Mouse (Mus musculus): ENCODE data around the gene Olfr123. TPM values are rescaled to one million over a fixed set of nuclear protein-coding genes. Genes with fewer than 3 reads are reported as not detected.

The Olfr123 gene
- polyA plus RNA-seq (2015; fragmentation: Nextera tagmentation; extraction: Ambion mirVana) = not detected in 2 replicates

- 94% methylated on average over 2 of the region's 2 CpGs for WGBS
- Histone ChIP-seq H3K9ac (no peak within 1 kb of the TSS), H3K27ac (no peak within 1 kb of the TSS), H3K27me3 (no peaks in the 10 kb centered on the region), H3K4me2 (no peak within 1 kb of the TSS), H3K4me3 (replicated peaks) (no peak within 1 kb of the TSS), H3K4me1 (no peaks in the 10 kb centered on the region), H3K36me3 (no peaks in the 10 kb centered on the region), H3K9me3 (replicated peaks) (no peaks in the 10 kb centered on the region)
- no peak for ATAC-seq (replicated peaks; ENCODE audit: low FRiP score)
These were observed at the start of gene Olfr123 for GRCm38 (mm10) chr17:37793229-37793628. TSS of gene Olfr123 (plus strand) at chr17:37793529.

GRCm38 (mm10) chr17:37768307-37768706 is 25.0 kb upstream of the Olfr123 start, which contains the start of gene Olfr122:
TSS of gene Olfr122 (plus strand) at chr17:37768607.
- 89% methylated on average over 4 of the region's 4 CpGs for WGBS
- H3K4me1 ChIP-seq = no peaks in the 10 kb centered on the region
- H3K4me2 ChIP-seq = no peak within 1 kb of the TSS
- ATAC-seq (replicated peaks; ENCODE audit: low FRiP score) = no peak
- H3K9ac ChIP-seq = no peak within 1 kb of the TSS
- no peak within 1 kb of the TSS for H3K27ac ChIP-seq
- H3K36me3 ChIP-seq = no peaks in the 10 kb centered on the region
- H3K27me3 ChIP-seq = no peaks in the 10 kb centered on the region
- H3K9me3 ChIP-seq (replicated peaks) = 0 out of 2 replicates have a peak, but pooled peaks cover 3% of the 10 kb centered on the region
- no peak within 1 kb of the TSS for H3K4me3 ChIP-seq (replicated peaks)

- Histone ChIP-seq H3K4me2 (no peak within 1 kb of the TSS), H3K27me3 (no peaks in the 10 kb centered on the region), H3K36me3 (no peaks in the 10 kb centered on the region), H3K4me3 (replicated peaks) (no peak within 1 kb of the TSS), H3K27ac (no peak within 1 kb of the TSS), H3K4me1 (no peaks in the 10 kb centered on the region), H3K9me3 (replicated peaks) (no peaks in the 10 kb centered on the region), H3K9ac (no peak within 1 kb of the TSS)
- ATAC-seq (replicated peaks; ENCODE audit: low FRiP score) = no peak
- WGBS = 88% methylated on average over 3 of the region's 3 CpGs
These were observed 6.3 kb downstream of the Olfr123 start, which contains the start of gene Olfr124 for GRCm38 (mm10) chr17:37799588-37799987. TSS of gene Olfr124 (plus strand) at chr17:37799888.

- H3K36me3 ChIP-seq = no peaks in the 10 kb centered on the region
- H3K9me3 ChIP-seq (replicated peaks) = no peaks in the 10 kb centered on the region
- H3K4me1 ChIP-seq = no peaks in the 10 kb centered on the region
- H3K9ac ChIP-seq = no peak within 1 kb of the TSS
- H3K4me3 ChIP-seq (replicated peaks) = no peak within 1 kb of the TSS
- no peak for ATAC-seq (replicated peaks; ENCODE audit: low FRiP score)
- H3K27ac ChIP-seq = no peak within 1 kb of the TSS
- H3K27me3 ChIP-seq = no peaks in the 10 kb centered on the region
- no peak within 1 kb of the TSS for H3K4me2 ChIP-seq
These were observed 39.3 kb downstream of the Olfr123 start, which contains the start of gene Olfr125 for GRCm38 (mm10) chr17:37832649-37833048. TSS of gene Olfr125 (plus strand) at chr17:37832949.

GRCm38 (mm10) chr17:37847183-37847582 is 53.9 kb downstream of the Olfr123 start, which contains the start of gene Olfr126:
TSS of gene Olfr126 (plus strand) at chr17:37847483.
- H3K27me3 ChIP-seq = no peaks in the 10 kb centered on the region
- H3K9ac ChIP-seq = no peak within 1 kb of the TSS

More at GRCm38 (mm10) chr17:37847183-37847582, 53.9 kb downstream of the Olfr123 start, which contains the start of gene Olfr126:
- H3K27ac ChIP-seq = no peak within 1 kb of the TSS
- H3K9me3 ChIP-seq (replicated peaks) = no peaks in the 10 kb centered on the region
- H3K4me2 ChIP-seq = no peak within 1 kb of the TSS
- no peaks in the 10 kb centered on the region for H3K4me1 ChIP-seq
- no peak within 1 kb of the TSS for H3K4me3 ChIP-seq (replicated peaks)
- no peaks in the 10 kb centered on the region for H3K36me3 ChIP-seq
- no peak for ATAC-seq (replicated peaks; ENCODE audit: low FRiP score)

Other genes starting within 250 kb of the Olfr123 start
- not detected in 2 replicates for gene Olfr112, start 224.1 kb upstream of the Olfr123 start, polyA plus RNA-seq (2015; fragmentation: Nextera tagmentation; extraction: Ambion mirVana)
- not detected in 2 replicates for gene Olfr113, start 215.9 kb upstream of the Olfr123 start, polyA plus RNA-seq (2015; fragmentation: Nextera tagmentation; extraction: Ambion mirVana)
- not detected in 2 replicates for gene Olfr114, start 200.8 kb upstream of the Olfr123 start, polyA plus RNA-seq (2015; fragmentation: Nextera tagmentation; extraction: Ambion mirVana)
- gene Olfr115, start 166.4 kb upstream of the Olfr123 start, polyA plus RNA-seq (2015; fragmentation: Nextera tagmentation; extraction: Ambion mirVana) = not detected in 2 replicates
- gene Olfr116, start 166.3 kb upstream of the Olfr123 start, polyA plus RNA-seq (2015; fragmentation: Nextera tagmentation; extraction: Ambion mirVana) = not detected in 2 replicates
- gene Olfr117, start 129.7 kb upstream of the Olfr123 start, polyA plus RNA-seq (2015; fragmentation: Nextera tagmentation; extraction: Ambion mirVana) = not detected in 2 replicates
- gene Olfr118, start 126.5 kb upstream of the Olfr123 start, polyA plus RNA-seq (2015; fragmentation: Nextera tagmentation; extraction: Ambion mirVana) = not detected in 2 replicates
- not detected in 2 replicates for gene Olfr119, start 97.0 kb upstream of the Olfr123 start, polyA plus RNA-seq (2015; fragmentation: Nextera tagmentation; extraction: Ambion mirVana)
- not detected in 2 replicates for gene Olfr120, start 71.7 kb upstream of the Olfr123 start, polyA plus RNA-seq (2015; fragmentation: Nextera tagmentation; extraction: Ambion mirVana)
- not detected in 2 replicates for gene Olfr121, start 44.7 kb upstream of the Olfr123 start, polyA plus RNA-seq (2015; fragmentation: Nextera tagmentation; extraction: Ambion mirVana)
- not detected in 2 replicates for gene Olfr122, start 24.9 kb upstream of the Olfr123 start, polyA plus RNA-seq (2015; fragmentation: Nextera tagmentation; extraction: Ambion mirVana)
- not detected in 2 replicates for gene Olfr124, start 6.4 kb downstream of the Olfr123 start, polyA plus RNA-seq (2015; fragmentation: Nextera tagmentation; extraction: Ambion mirVana)
- not detected in 2 replicates for gene Olfr125, start 39.4 kb downstream of the Olfr123 start, polyA plus RNA-seq (2015; fragmentation: Nextera tagmentation; extraction: Ambion mirVana)
- gene Olfr126, start 54.0 kb downstream of the Olfr123 start, polyA plus RNA-seq (2015; fragmentation: Nextera tagmentation; extraction: Ambion mirVana) = not detected in 2 replicates
- not detected in 2 replicates for gene Olfr127, start 106.9 kb downstream of the Olfr123 start, polyA plus RNA-seq (2015; fragmentation: Nextera tagmentation; extraction: Ambion mirVana)
- not detected in 2 replicates for gene Olfr128, start 127.0 kb downstream of the Olfr123 start, polyA plus RNA-seq (2015; fragmentation: Nextera tagmentation; extraction: Ambion mirVana)
- gene Olfr761, start 159.6 kb downstream of the Olfr123 start, polyA plus RNA-seq (2015; fragmentation: Nextera tagmentation; extraction: Ambion mirVana) = not detected in 2 replicates